Mouse (Mus musculus): ENCODE data around the gene Tgfbr3.

DNA sequence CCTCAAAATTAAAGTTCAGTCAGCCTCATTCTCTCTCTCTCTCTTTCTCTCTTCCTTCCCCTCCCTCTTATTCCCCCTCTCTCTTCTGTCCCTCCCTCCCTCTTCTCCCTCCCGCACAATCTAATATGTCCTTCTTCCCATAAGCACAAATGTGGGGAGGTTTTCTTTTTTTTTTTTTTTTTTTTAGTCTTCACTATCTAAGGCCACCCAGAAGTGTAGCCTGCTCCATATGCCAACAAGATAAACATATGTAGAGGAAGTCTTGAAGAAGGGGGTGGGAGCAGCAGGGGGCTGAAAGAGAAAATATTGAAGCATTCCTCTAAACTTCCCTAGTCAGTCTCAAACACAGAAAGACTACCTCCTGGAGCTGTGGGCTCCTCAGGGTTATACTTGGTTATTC, 37.0 kb downstream of the Tgfbr3 start:
- no peak for TF ChIP-seq CTCF (IDR thresholded peaks at IDR 0.05; ENCODE audit: borderline replicate concordance, control insufficient read depth, extremely low read depth, insufficient read depth, low read length, poor library complexity)
- TF ChIP-seq POLR2A (IDR thresholded peaks at IDR 0.05; ENCODE audit: control insufficient read depth, extremely low read depth, insufficient read depth, low read length, poor library complexity): no peak
